Mouse (Mus musculus): ENCODE measurements around the gene Arpp19.

DNA sequence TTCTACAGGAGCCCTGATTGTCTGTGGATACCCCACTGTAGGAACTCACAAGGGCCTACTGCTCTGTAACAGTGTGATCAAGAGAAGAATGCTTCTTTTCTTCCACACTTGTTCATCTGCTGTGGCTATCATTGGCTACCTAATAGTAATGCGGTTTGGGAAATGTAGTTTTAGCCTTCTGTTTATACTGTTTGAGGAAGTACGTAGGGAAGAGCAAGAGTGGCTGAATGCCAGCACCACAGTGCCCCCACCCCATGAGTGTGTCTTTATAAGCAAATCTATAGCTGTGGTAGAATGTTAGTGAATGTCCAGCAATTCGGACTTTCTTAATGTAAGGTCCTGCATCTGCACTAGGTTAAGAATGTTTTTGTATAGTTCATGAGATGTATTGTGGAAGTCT is 11.7 kb downstream of the Arpp19 start:
- no peak for TF ChIP-seq CTCF (IDR thresholded peaks at IDR 0.05; ENCODE audit: extremely low read depth, insufficient read depth, low read length)
- no peak for TF ChIP-seq POLR2A (IDR thresholded peaks at IDR 0.05; ENCODE audit: extremely low read depth, insufficient read depth, low read length)

Measured in cortical plate, adult 2 months (tissue).